Mouse (Mus musculus): ENCODE measurements around the gene Il16.

Il16 gene

DNA sequence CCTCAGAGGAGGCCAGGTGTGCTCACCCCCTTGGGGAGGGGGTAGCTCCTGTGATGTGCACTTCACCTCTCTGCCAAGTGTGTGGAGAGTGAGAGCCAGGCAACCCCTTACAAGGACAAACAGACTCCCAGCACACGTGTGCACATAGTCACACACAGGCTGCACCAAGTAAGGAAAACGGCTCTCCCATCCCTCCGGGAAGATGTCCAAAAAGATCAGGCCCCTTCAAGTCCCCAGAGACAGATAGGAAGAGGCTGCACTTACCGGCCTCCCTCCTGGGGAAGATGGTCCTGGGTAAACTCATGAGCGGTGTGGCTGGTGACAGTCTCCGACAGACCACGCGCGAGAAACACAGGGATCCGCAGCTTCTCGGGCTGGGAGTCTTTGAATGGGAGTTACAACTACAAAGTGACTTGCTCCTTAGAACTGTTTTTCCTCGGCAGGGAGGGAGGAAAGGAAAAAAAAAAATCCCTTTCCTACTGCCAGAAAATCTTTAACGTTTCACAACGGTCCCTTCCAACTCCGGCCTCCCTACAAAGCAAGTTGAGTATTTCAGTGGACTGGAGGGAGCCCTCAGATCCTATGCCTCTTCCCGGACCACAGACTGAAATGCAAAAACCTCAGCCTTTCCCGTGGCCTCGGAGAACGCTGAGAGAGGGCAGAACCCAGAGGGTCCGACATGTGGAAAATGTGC, at the start of gene Il16:
Gene Il16 (minus strand): TSS at position 314 of the 694 bp plus-strand sequence.
- in situ Hi-C loops (cut with MboI, MseI): no loop called here

DNA sequence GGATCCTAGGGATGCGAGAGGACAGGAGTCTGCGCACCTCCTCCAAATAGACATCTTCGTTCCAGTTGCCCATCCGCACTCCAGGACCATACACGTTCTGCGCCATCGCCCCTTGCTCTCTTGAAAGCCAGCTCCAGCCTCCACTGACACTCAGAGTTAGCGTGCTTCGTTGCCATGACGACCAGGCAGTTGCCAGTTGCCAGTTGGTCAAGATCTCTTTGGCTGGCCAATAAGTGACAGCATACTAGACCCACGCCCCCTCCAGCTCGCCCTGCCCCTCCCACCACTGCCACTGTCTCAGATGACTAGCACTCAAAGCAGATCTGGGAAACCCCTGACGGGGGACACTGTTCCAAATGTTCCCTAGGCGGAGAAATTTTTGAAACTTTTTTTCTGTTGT, 49.2 kb upstream of the Il16 start, which contains the start of gene Cfap161:
Gene Cfap161 (minus strand): TSS at position 176 of the 400 bp plus-strand sequence.
- in situ Hi-C loops (cut with MboI, MseI): no loop called here

DNA sequence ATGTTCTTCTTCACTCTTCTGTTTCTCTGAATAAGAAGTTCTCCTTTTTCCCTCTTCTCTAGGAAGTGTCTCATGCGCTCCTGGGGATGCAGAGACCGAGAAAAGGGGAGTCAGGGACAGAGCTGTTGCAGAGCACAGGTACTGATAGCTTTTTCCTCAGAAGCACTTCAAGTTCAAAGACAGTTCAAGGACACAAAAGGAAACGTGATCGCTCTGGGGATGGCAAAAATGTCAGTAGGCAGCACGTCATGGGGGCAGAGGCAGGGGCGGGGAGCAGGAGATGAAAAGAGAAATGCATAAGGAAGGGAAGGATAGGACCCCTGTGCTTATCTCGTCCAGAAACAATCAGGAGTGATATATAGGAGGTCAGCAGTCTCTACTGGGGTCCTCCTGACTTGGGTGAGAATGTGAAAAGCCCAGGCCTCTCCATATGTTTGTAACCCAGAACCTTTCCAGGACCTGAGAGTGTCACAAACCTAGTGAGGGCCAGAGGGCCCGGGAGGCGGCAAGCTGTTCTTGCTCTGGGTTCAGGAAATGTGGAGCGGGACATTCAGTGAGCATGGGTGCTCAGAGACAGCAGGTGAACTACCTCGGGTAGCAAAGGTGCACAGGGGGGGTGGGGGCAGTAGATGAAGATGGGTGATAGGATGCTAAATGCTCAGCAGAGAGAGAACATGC, 48.6 kb upstream of the Il16 start:
- in situ Hi-C loops (cut with MboI, MseI): no loop called here

DNA sequence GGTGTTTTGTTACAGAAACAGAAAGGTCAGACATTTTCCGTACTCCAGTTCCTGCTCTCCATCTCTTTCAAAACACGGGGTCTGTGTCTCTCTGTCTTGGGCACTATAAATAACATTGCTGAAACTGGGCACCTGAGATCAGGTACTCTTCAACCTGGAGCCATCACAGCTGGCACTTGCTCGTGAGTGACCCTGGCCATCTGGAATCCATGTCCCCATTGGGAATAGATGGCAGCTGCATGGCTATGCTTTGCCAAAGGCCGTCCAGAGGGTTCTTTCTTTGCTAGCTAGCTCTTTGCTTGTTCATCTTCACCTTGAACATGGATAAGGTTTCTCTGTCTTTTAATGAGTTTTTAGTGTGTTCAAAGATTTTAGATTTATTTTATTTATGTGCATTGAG, 35.4 kb upstream of the Il16 start:
- in situ Hi-C loops (cut with MboI, MseI): no loop called here

DNA sequence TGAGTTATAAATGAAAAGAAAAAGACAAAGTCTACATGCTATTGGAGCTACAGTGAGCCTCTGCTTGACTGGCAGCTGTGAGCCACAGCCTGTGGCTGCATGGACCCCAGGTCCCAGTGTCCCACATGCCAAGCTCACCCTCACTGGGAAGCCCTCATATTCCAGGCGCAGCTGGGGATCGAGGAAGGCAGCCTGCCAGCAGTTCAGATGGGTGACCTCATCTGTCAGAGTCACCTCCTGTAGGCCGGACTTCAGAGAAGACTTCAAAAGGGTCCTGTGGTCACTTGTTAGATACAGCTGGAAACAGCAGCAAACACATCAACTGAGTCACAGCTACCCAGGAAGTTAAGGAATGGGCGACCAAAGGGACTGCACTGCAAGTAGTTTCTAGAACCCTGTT, 34.5 kb upstream of the Il16 start:
- in situ Hi-C loops (cut with MboI, MseI): no loop called here

DNA sequence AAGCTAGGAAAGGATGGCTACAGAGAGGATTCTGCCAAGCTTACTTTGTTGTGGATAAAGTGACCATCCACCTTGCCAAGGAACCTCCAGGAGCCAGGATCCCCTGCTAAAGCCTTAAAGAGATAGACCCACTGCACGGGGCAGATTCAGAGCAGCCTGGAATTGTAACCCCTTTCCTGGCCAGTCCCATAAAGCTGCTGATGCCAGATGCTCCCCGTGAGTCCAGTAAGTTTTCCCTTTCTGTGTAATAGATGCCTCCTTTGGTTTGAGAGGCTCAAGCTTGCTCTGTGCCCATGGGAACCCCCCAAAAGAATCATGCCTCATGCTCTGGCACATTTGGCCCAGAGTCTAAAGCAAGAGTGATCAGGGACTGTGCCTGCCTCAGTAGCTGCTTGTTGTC, 33.5 kb upstream of the Il16 start:
- in situ Hi-C loops (cut with MboI, MseI): no loop called here

DNA sequence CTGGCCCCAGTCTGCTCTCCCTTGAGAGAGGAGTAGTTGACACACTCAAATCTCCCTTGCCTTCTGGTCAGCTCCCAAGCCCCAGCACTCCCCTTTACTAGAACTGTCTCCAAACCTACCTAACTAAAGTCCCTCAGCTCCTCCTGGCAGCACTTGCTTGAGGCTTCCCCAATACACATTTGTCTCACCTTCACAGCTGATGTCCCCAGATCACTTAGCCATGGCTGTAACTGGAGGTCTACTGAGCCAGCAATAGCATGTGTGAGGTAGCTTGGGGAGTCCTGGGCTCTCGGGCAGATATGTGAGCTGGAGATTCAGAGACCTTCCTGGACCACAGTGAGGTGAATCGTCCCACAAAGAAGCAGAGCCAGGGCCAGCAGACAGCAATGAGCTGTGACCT, 33.0 kb upstream of the Il16 start:
- in situ Hi-C loops (cut with MboI, MseI): no loop called here

DNA sequence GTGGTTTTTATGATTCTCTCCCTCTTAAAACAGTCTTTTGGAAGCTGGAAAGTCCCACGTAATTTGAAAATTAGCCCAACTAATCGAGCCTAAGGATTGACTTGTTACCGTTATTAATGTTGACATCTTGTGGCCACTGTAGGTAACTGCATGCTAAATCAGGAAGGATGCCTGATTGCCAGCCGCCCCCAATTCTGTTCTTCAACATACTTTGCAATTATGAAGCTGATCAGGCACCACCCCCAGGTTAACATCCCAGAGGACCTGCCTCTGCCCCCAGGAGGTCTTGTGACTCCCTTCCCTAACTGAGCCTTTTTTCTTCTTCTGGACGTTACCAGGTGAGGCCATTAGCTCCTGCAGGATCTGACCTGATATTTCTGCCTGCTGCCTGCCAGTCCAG, 29.2 kb upstream of the Il16 start:
- in situ Hi-C loops (cut with MboI, MseI): no loop called here

DNA sequence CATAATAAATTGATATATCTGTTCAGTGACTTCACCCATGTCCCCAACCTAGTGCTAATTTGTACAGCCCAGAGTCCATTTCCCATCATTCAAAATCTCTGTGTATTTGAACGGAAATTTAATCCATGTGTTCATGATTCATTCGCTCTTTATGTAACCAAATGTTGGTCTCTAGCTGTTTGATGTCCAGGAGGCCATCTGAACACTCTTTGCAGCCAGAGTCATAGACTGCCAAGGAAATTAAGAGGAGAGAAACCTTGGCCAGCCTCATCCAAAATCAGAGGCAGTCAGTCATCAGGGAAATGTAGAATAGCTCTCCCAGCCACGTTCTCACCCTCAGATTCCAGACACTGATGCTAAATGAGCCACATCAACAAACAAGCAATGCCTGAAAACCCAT, 18.1 kb upstream of the Il16 start:
- in situ Hi-C loops (cut with MboI, MseI): no loop called here

DNA sequence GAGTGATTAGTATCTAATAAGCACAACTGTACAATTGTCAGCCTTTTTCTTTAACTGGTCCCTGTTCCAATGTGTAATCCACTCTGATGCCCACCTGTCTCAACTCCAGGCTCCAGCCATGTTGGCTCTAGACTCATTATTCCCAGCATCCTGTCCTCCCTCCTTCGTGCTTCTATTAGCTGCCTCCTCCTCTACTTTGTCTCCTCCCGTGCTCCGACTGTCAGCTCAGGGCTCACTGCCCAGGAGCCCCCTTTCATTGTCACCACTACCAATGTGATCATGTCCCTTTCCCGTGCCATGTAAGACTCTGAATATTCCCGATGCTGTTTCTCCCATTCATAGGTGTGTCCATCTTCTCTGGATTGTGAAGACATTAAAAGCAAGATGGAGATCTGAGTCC, 16.8 kb upstream of the Il16 start:
- in situ Hi-C loops (cut with MboI, MseI): no loop called here

DNA sequence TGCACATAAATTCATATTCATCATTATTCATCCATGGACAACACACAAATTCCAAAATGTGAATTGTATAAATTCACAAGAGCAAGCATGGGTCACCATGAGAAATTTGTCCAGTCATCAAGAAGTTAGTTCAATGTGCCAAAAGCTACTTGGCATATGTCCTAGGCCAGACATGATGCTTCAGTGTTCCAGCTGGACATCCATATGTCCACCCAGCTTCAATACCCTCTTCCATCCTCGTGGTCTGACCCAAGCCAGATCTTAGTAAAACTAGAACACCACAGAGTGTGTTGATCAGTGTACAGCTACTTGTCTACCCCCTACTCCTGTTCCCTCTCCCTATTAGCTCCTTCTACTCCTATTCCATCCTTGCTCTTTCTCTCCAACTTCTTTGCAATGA, 5.5 kb upstream of the Il16 start:
- in situ Hi-C loops (cut with MboI, MseI): no loop called here

DNA sequence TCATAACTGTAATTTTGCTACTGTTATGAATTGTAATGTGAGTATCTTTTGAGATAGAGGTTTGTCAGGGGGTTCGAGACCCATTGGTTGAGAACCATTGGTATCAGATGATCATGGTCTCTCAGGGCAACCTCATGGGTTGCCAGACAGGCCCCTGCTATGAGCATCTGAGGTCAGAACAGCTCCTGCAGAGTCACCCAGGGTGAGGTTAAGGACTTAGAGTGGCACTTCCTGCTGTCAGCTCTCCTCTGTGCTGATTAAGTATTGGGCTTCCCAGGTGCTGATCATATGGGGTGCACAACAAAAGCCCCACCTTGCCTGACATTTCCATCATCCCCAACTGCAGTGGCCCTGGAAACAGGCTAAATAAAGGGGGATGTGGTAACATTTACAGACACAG, 2.9 kb upstream of the Il16 start:
- in situ Hi-C loops (cut with MboI, MseI): no loop called here

DNA sequence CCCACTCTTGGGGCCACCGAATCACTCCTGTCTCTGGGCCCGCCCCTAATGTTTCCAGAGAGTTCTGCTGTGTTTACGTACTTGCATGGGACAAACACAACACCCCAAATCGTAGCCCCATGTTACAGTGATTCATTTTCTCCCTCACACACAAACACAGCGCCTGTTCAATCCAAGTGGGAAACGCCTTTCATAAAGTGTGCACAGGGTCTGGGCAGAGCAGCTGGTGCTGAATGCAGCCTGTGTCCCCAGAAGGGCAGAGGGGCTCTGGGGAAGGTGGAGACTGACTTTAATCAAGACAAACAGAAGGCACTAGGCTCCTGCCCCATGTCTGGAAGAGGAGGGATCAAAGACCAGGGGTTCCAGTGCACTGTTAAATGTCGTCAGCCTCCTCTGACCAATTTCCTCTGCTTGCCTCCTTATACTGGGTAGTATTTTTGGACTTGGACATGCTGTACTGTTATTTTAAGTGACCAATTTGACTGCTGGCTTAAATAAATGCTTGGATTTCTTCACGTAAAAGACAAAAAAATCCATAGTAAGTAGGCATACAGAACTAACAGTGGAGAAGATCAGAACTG, 671 bp upstream of the Il16 start:
- in situ Hi-C loops (cut with MboI, MseI): no loop called here

DNA sequence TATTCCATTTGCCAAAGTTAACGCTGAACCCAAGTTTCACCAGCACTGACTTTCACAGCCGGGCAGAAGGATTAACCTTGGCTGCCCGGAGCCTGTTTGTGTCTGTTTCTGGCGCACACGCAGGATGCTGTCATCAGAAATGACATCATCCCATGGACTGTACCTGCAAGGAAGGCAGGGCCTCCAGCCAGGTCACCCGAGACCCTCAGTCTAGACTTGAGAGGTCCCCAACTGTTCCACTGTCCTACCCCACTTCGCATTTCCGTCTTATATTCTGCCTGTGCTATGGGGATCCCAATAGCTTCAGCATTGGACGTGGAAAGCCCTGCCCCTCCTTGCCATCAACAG, 487 bp downstream of the Il16 start:
- in situ Hi-C loops (cut with MboI, MseI): no loop called here

DNA sequence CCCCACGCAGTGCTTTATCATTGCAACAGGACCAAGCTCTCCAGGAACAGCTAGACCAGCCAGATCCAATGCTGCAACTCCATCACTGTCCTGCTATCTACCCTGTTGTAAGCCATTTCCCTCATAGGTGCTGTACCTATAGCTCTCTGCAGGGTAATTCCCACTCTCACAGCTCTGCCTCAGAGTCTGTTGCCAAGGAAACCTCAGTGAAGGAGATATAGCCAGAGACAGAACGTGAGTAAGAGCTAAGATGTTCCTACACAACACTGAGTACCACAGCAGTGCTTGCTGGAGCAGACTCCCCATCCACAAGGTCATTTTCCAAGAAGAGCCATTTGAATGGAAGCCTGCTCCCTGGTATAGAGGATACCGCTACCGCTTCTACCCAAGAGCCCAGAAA, 1.3 kb downstream of the Il16 start:
- in situ Hi-C loops (cut with MboI, MseI): no loop called here

DNA sequence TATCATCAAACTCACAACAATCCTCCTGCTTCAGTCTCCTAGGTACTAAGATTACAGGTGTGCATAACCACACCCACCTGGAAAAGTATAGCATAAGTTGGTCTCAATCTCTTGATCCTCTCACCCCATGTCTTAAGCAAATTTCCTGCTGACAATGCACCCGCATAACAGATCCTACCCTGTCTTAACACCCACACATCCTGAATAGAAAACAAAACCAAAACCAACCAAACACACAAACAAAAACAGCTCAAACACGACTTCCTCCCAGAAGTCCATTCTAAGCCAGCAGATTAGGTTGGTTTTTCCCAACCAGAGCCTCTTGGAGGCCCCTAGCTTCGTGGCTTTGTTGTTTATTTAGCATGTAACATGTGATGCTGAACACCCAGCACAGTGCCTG, 2.8 kb downstream of the Il16 start:
- in situ Hi-C loops (cut with MboI, MseI): no loop called here

DNA sequence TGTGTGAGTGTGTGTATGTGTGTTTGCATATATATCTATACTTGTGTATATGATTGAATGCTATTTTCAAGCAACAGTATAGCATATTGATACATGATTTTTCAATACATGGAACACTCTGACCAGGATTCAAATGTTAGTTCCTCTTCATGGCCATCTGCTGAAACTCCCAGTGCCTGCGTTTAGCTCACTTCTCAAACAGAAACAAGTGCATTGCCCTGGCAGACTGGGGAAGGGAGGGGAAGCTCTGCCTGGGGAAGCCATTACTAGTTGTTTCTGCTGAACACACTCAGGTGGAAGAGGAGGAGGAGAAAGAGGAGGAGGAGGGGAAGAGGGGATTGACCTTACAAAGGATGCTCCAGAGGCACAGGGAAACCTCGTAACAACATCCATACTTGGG, 3.5 kb downstream of the Il16 start:
- in situ Hi-C loops (cut with MboI, MseI): no loop called here

DNA sequence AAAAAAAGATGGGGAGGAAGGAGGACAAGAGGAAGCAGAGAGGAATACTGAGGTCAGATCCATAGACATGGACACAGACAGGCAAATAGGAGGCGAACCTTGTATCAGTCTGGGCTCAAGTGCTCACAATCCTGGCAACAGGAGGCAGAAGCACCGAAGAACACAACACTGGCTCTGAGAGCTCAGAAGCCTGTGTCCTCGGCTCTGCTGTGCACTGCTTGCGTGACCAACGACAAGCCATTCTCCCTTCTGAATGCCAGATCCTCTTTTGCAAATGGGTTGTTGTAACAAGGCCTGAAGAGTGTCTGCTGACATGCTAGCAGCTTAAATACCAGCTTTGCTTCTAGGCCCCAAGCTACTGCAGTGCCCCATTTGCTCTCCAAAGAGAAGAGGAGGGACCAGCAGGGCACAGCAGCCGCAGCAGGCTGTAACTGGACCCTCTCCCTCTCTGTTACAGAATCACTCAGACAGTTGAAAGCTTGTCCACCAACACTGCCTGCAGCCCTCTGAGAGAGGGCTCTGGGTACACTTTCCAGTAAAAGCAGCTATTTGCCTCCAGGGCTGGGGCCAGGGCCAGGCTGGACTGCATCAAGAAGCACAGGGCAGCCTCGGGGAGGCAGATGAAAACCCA, 5.7 kb downstream of the Il16 start:
- in situ Hi-C loops (cut with MboI, MseI): no loop called here

DNA sequence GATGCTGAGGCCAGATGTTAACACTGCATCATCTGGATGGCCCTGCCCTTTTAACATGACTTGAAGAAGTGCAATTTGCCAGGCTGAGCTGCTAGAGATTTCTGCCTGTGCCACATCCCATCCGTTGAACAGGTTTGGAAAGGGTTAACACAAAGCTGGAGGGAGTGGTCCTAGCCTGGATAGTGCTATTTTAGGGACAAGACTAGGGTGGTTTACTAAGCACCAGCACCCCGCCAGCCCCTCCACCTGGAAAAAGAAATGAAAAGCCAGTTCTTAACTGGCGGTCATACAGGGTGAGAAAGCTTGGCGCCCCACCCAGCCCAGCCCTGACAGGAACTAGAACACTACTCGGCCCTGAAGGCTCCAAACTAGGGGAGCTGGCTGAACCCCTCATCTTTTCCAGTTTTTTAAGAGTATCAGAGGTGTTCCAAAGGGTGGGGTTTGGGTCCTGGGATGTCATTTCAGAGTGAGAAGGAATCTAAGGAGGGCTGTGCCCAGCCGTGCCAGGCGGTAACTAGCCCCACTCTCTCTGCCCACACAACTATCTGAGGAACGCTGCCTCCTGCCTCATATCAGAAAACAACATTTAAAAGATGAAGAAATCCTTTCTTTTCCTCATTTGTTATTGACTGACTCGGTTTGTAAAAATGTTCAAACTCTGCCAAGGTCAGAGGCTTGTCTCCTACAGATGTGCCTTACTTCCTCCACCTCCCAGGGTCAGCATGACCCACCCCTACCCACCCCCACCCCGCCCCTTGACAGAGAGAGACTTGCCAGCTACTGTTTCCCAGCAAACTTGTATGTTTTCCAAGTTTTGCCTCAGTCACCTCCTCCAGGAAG, 6.7 kb downstream of the Il16 start:
- in situ Hi-C loops (cut with MboI, MseI): no loop called here

DNA sequence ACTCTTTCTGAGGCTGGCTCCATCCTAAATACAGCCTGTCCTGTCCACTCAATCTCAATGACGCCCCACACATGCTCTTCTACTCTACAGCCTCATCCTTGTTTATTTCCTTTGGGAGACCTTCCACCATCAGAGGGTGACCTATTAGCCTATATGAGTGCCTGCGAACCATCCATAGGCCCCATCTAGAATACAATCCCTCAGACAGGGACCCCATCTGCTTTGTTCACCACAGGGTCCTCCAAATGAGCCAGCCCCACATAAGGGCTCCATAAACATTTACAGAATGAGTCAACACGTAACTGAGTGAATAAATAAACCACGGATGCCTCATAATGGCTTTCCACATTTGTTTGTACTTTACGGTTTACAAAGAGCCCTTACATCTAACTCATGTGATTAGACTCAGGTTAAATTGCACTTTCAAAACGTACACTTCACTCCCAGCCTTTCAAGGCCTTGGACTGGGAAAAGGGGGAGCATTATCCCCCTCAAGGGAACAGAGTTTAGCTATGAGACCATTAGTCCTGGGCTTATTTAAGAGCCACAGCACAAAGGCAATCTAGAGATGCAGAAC, 7.5 kb downstream of the Il16 start:
- in situ Hi-C loops (cut with MboI, MseI): no loop called here

DNA sequence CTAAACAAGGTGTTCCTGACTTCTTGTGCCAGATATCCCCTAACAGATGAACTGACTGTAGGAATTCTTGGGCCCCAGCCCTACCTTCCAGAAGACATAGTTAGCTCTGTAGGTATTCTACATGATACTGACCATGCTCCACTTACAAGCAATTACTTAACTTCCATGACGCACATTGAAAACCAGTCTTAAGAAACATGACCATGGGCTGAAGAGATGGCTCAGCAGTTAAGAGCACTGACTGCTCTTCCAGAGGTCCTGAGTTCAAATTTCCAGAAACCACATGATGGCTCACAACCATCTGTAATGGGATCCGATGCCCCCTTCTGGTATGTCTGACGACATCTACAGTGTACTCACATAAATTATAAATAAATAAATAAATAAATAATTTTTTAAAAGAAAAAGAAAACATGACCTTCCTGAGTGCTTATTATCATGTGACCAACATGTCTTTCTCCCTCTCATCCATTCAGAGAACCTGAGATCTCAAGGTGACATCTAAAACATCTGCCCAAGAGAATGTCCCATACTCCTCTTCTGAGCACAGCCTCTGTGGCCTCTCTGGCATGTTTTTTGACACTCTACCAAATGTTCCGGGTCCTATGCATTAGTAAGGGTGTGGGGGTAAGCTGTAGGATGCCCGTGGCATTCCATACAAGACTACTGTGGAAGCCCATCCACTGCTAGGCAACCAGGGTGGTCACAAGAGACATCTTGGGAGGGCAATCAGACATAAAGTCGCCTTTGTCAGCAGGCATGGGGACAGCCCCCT, 9.0 kb downstream of the Il16 start:
- in situ Hi-C loops (cut with MboI, MseI): no loop called here

All from T-helper 2 cell (primary cell).